Mouse (Mus musculus) WW6 (cell line): ENCODE measurements around the gene Fam133b.
"Not testable (repeated sequence)": the region's sequence is repeated elsewhere in the genome, so short reads cannot be mapped to it uniquely, and the experiment has no call there.

ENCODE experiments used
- DNase-seq: peaks from one replicate; pipeline ENCODE4 v3.0.0-alpha.2; 2013; ENCODE audit warnings: low read depth, low spot score

The Fam133b gene

GRCm38 (mm10) chr5:3598766-3599165 is 55.1 kb downstream of the Fam133b start:
- no peak for DNase-seq

- DNase-seq: no peak
Measured at GRCm38 (mm10) chr5:3600298-3600697, 56.7 kb downstream of the Fam133b start.

- DNase-seq: no peak
Measured at GRCm38 (mm10) chr5:3600790-3601189, 57.2 kb downstream of the Fam133b start.

DNA sequence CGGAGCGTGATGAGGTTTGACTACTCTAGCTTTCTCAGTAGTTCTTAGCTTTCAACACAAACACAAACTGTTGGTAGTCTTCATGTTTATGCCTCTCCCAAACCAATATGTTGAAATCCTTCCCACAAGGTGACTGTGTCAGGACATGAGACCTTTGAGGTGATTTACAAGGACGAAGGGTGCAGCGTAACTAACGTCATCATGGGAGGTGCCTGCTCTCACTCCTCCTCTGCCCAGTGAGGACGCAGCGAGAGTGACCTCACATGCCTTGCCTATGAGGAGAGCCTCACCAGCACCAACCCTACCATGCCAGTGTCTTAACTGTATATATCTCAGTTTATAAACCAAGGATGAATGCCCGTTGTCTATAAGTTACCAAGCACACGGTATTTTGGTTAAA is 63.5 kb downstream of the Fam133b start:
- no peak for DNase-seq

- DNase-seq: no peak
Measured at GRCm38 (mm10) chr5:3609241-3609640, 65.6 kb downstream of the Fam133b start.

DNA sequence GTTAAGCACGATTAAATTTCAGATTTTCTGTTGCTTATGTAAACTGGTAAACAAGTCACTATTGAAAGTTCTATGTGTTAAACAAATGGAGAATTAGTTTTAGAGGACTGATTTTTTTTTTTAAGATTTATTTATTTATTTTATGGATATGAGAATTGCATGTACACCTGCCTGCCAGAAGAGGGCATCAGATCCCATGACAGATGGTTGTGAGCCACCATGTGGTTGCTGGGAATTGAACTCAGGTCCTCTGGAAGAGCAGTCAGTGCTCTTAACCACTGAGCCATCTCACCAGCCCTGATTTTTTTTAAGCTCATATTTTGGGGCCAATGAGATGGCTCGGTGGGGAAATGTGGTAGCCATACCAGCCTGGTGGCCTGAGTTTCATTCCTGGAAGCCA is 68.2 kb downstream of the Fam133b start:
- not testable (repeated sequence) for DNase-seq
